16 mouse cellular contexts compared by ENCODE assay signal in the genomic region with DNA sequence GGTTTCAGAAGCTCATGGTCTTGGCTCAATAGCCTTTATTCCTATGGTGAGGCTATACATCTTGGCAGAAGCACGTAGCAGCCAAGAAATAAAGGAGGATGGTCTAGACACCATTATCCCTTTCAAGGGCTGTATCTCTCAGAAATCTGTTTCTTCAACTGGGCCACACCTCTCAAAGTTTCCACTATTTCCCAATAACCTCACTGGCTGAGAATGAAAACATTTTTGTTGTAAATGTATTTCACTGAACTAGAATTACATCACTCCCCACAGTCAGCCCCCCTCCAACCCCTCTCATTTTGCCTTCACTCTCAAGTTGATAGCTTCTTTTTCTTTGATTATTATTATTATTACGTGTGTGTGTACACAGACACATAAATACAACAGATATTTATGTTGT.
"Had no signal": no experiment of that assay in that cellular context is flagged by ENCODE, and none has a peak within 500 bp of the region (broad histone marks: within the 10 kb centered on the region; RNA-seq: fewer than 3 reads in every experiment).

No protein-coding gene starts in this region.

- H3K9ac ChIP-seq: liver, embryonic 12.5 days; liver, embryonic 14.5 days; lung, embryonic 15.5 days; midbrain, embryonic 13.5 days; midbrain, embryonic 15.5 days; neural tube, embryonic 12.5 days; stomach, embryonic 15.5 days had no signal

- H3K4me2 ChIP-seq: liver, embryonic 12.5 days; lung, embryonic 15.5 days; midbrain, embryonic 11.5 days; midbrain, embryonic 13.5 days; midbrain, embryonic 15.5 days; neural tube, embryonic 12.5 days; stomach, embryonic 15.5 days had no signal

- H3K27ac ChIP-seq: liver, embryonic 12.5 days; liver, embryonic 14.5 days; lung, embryonic 15.5 days; midbrain, embryonic 13.5 days; midbrain, embryonic 15.5 days; neural tube, embryonic 12.5 days; stomach, embryonic 15.5 days; stomach, postnatal 0 days had no signal

- H3K9me3 ChIP-seq: liver, embryonic 12.5 days; lung, embryonic 15.5 days; megakaryocyte, embryonic 14.5 days; midbrain, embryonic 13.5 days; midbrain, embryonic 15.5 days; neural tube, embryonic 12.5 days; stomach, embryonic 15.5 days had no signal

- ATAC-seq: liver, embryonic 12.5 days; midbrain, embryonic 13.5 days; midbrain, embryonic 15.5 days had no signal

- H3K4me3 ChIP-seq: liver, embryonic 12.5 days; lung, embryonic 15.5 days; megakaryocyte, embryonic 14.5 days; midbrain, embryonic 13.5 days; midbrain, embryonic 15.5 days; neural tube, embryonic 12.5 days; stomach, embryonic 15.5 days had no signal

- H3K4me1 ChIP-seq: liver, embryonic 12.5 days; megakaryocyte, embryonic 14.5 days; midbrain, embryonic 15.5 days; neural tube, embryonic 12.5 days; stomach, embryonic 15.5 days had no signal

- DNase-seq: lung, adult 18-20 months; lung, postnatal 4 days; right cerebral cortex, postnatal 14 days; thymus, adult 2 months; thymus, postnatal 25 days; thymus, postnatal 4 days had no signal

- H3K36me3 ChIP-seq: liver, embryonic 12.5 days; lung, embryonic 15.5 days; midbrain, embryonic 13.5 days; midbrain, embryonic 15.5 days; neural tube, embryonic 12.5 days; stomach, embryonic 15.5 days had no signal

- H3K27me3 ChIP-seq: liver, embryonic 12.5 days; lung, embryonic 15.5 days; megakaryocyte, embryonic 14.5 days; midbrain, embryonic 13.5 days; midbrain, embryonic 15.5 days; neural tube, embryonic 12.5 days; stomach, embryonic 15.5 days had no signal
